Comparison of ENCODE assay signal across 19 mouse cellular contexts in genomic region chr6:33431207-33431787, GRCm38 (mm10).
A peak's percentile ranks its signal among the peaks of the same experiment; 100 is the strongest.
DNase-seq lines count a peak whose midpoint lies in the region; ATAC-seq and TF ChIP-seq lines count a peak whose summit lies in the region.
"Had no signal": no experiment of that assay in that cellular context is flagged by ENCODE, and none has a peak within 500 bp of the region (broad histone marks: within the 10 kb centered on the region; RNA-seq: fewer than 3 reads in every experiment).

No protein-coding gene starts in this region.

- H3K27me3 ChIP-seq in embryonic facial prominence, embryonic 14.5 days (replicated peaks; ENCODE audit: control insufficient read depth, insufficient read depth, low read length) = no peaks in the 10 kb centered on the region
- no peaks in the 10 kb centered on the region for H3K27me3 ChIP-seq in embryonic facial prominence, embryonic 10.5 days (replicated peaks; ENCODE audit: low read depth, poor library complexity, severe bottlenecking)
- H3K27me3 ChIP-seq in lung, embryonic 14.5 days (ENCODE audit: insufficient read depth, low read length) = no peaks in the 10 kb centered on the region
- no peaks in the 10 kb centered on the region for H3K27me3 ChIP-seq in thymus, adult 2 months (ENCODE audit: control insufficient read depth, insufficient read depth, low read length)
- no peaks in the 10 kb centered on the region for H3K27me3 ChIP-seq in heart, embryonic 11.5 days (ENCODE audit: control insufficient read depth, insufficient read depth, low read length)
- H3K27me3 ChIP-seq: embryonic facial prominence, embryonic 15.5 days; limb, embryonic 13.5 days; midbrain, embryonic 13.5 days; Patski had no signal

- H3K27ac ChIP-seq in embryonic facial prominence, embryonic 14.5 days (replicated peaks; ENCODE audit: low read depth, low read length) = no peak overlapping the region
- H3K27ac ChIP-seq in embryonic facial prominence, embryonic 10.5 days (replicated peaks) = no peak overlapping the region
- H3K27ac ChIP-seq in lung, embryonic 14.5 days (ENCODE audit: low read depth) = no peak overlapping the region
- H3K27ac ChIP-seq in thymus, adult 2 months (ENCODE audit: control insufficient read depth, insufficient read depth, low read length) = no peak overlapping the region
- H3K27ac ChIP-seq in heart, embryonic 11.5 days (ENCODE audit: low read depth, low read length) = no peak overlapping the region
- H3K27ac ChIP-seq: embryonic facial prominence, embryonic 15.5 days; kidney, postnatal 0 days; limb, embryonic 13.5 days; liver, embryonic 14.5 days; midbrain, embryonic 13.5 days had no signal

- H3K4me2 ChIP-seq in embryonic facial prominence, embryonic 14.5 days (ENCODE audit: low read depth, low read length) = no peak overlapping the region
- no peak overlapping the region for H3K4me2 ChIP-seq in lung, embryonic 14.5 days
- no peak overlapping the region for H3K4me2 ChIP-seq in heart, embryonic 11.5 days
- H3K4me2 ChIP-seq: embryonic facial prominence, embryonic 15.5 days; limb, embryonic 13.5 days; midbrain, embryonic 13.5 days had no signal

- no peaks in the 10 kb centered on the region for H3K36me3 ChIP-seq in embryonic facial prominence, embryonic 14.5 days (ENCODE audit: control insufficient read depth, insufficient read depth, low read length)
- no peaks in the 10 kb centered on the region for H3K36me3 ChIP-seq in embryonic facial prominence, embryonic 10.5 days (replicated peaks)
- H3K36me3 ChIP-seq in lung, embryonic 14.5 days (ENCODE audit: insufficient read depth) = no peaks in the 10 kb centered on the region
- no peaks in the 10 kb centered on the region for H3K36me3 ChIP-seq in thymus, adult 2 months (ENCODE audit: control insufficient read depth, insufficient read depth, low read length)
- H3K36me3 ChIP-seq in heart, embryonic 11.5 days (ENCODE audit: control insufficient read depth, insufficient read depth, low read length) = no peaks in the 10 kb centered on the region
- H3K36me3 ChIP-seq: embryonic facial prominence, embryonic 15.5 days; limb, embryonic 13.5 days; midbrain, embryonic 13.5 days had no signal

- no peak for TF ChIP-seq POLR2A in thymus, adult 2 months (IDR thresholded peaks at IDR 0.05; ENCODE audit: control insufficient read depth, extremely low read depth, insufficient read depth, low read length, poor library complexity)

- H3K9ac ChIP-seq in embryonic facial prominence, embryonic 14.5 days (ENCODE audit: low read depth, low read length) = no peak overlapping the region
- no peak overlapping the region for H3K9ac ChIP-seq in lung, embryonic 14.5 days
- no peak overlapping the region for H3K9ac ChIP-seq in heart, embryonic 11.5 days (ENCODE audit: low read depth, low read length)
- H3K9ac ChIP-seq: embryonic facial prominence, embryonic 15.5 days; limb, embryonic 13.5 days; liver, embryonic 14.5 days; midbrain, embryonic 13.5 days had no signal

- no peak overlapping the region for H3K4me3 ChIP-seq in embryonic facial prominence, embryonic 14.5 days (ENCODE audit: low read depth, low read length)
- no peak overlapping the region for H3K4me3 ChIP-seq in embryonic facial prominence, embryonic 10.5 days
- H3K4me3 ChIP-seq in lung, embryonic 14.5 days (ENCODE audit: low read depth, low read length) = no peak overlapping the region
- H3K4me3 ChIP-seq in thymus, adult 2 months (ENCODE audit: control insufficient read depth, insufficient read depth, low read length) = no peak overlapping the region
- H3K4me3 ChIP-seq in heart, embryonic 11.5 days (ENCODE audit: low read depth, low read length) = no peak overlapping the region
- H3K4me3 ChIP-seq: embryonic facial prominence, embryonic 15.5 days; limb, embryonic 13.5 days; midbrain, embryonic 13.5 days had no signal

- H3K4me1 ChIP-seq in embryonic facial prominence, embryonic 14.5 days (ENCODE audit: control insufficient read depth, insufficient read depth, low read length) = no peaks in the 10 kb centered on the region
- H3K4me1 ChIP-seq in embryonic facial prominence, embryonic 10.5 days = no peaks in the 10 kb centered on the region
- H3K4me1 ChIP-seq in lung, embryonic 14.5 days (ENCODE audit: insufficient read depth) = no peaks in the 10 kb centered on the region
- no peaks in the 10 kb centered on the region for H3K4me1 ChIP-seq in thymus, adult 2 months (replicated peaks; ENCODE audit: control insufficient read depth, insufficient read depth, low read length)
- 0 out of 2 replicates have a peak, but pooled peaks cover 4% of the 10 kb centered on the region for H3K4me1 ChIP-seq in heart, embryonic 11.5 days (ENCODE audit: control insufficient read depth, insufficient read depth, low read length)
- H3K4me1 ChIP-seq: embryonic facial prominence, embryonic 15.5 days; limb, embryonic 13.5 days had no signal

- ATAC-seq in embryonic facial prominence, embryonic 14.5 days (ENCODE audit: low read depth) = no peak
- no peak for ATAC-seq in lung, embryonic 14.5 days (ENCODE audit: insufficient read depth)
- no peak for ATAC-seq in heart, embryonic 11.5 days (replicated peaks; ENCODE audit: insufficient number of reproducible peaks, low FRiP score, low TSS enrichment)
- ATAC-seq: midbrain, embryonic 13.5 days; Patski had no signal

- WGBS in embryonic facial prominence, embryonic 14.5 days = 52% methylated on average over 4 of the region's 4 CpGs
- WGBS in embryonic facial prominence, embryonic 10.5 days = 61% methylated on average over 4 of the region's 4 CpGs
- 52% methylated on average over 4 of the region's 4 CpGs for WGBS in lung, embryonic 14.5 days
- WGBS in thymus, adult 2 months = 69% methylated on average over 4 of the region's 4 CpGs
- 63% methylated on average over 4 of the region's 4 CpGs for WGBS in heart, embryonic 11.5 days (ENCODE audit: insufficient replicate concordance)

- peak; percentile 3 for DNase-seq in embryonic facial prominence, embryonic 14.5 days (ENCODE audit: low spot score)
- no peak for DNase-seq in embryonic facial prominence, embryonic 10.5 days (ENCODE audit: low spot score)
- peak; percentile 13 for DNase-seq in lung, embryonic 14.5 days
- DNase-seq in lung, postnatal 36 days = no peak
- peak; percentile 9 for DNase-seq in thymus, postnatal 25 days
- no peak for DNase-seq in thymus, adult 2 months
- no peak for DNase-seq in cerebellum, adult 9-11 months
- DNase-seq: adrenal gland, adult 8-10 months; gastrocnemius, postnatal 36 days; kidney, adult 18-20 months; right cerebral cortex, postnatal 14 days; spleen, adult 18-20 months had no signal

- no peaks in the 10 kb centered on the region for H3K9me3 ChIP-seq in embryonic facial prominence, embryonic 14.5 days (ENCODE audit: control insufficient read depth, low read length)
- H3K9me3 ChIP-seq in embryonic facial prominence, embryonic 10.5 days = no peaks in the 10 kb centered on the region
- H3K9me3 ChIP-seq in lung, embryonic 14.5 days (ENCODE audit: low read depth, low read length) = no peaks in the 10 kb centered on the region
- H3K9me3 ChIP-seq in heart, embryonic 11.5 days (replicated peaks; ENCODE audit: control insufficient read depth, low read length) = no peaks in the 10 kb centered on the region
- H3K9me3 ChIP-seq: embryonic facial prominence, embryonic 15.5 days; limb, embryonic 13.5 days; midbrain, embryonic 13.5 days had no signal

- no peak for TF ChIP-seq CTCF in lung, embryonic 14.5 days (IDR thresholded peaks at IDR 0.05; ENCODE audit: low read depth)
- TF ChIP-seq CTCF in thymus, adult 2 months (IDR thresholded peaks at IDR 0.05; ENCODE audit: borderline replicate concordance, control insufficient read depth, extremely low read depth, insufficient read depth, low read length, poor library complexity) = no peak

Comparison
In these comparisons a context has a peak if more than half of its experiments do, and no peak if none do; other contexts are left out.
1. DNase-seq: peak in embryonic facial prominence, embryonic 14.5 days (single experiment), lung, embryonic 14.5 days (single experiment) and thymus, postnatal 25 days (single experiment); none in embryonic facial prominence, embryonic 10.5 days (single experiment), lung, postnatal 36 days (single experiment), thymus, adult 2 months (single experiment) and cerebellum, adult 9-11 months (single experiment).